24 mouse cellular contexts compared by ENCODE assay signal in genomic region chr7:95959068-95959467, GRCm38 (mm10).
DNase-seq lines count a peak whose midpoint lies in the region; ATAC-seq and TF ChIP-seq lines count a peak whose summit lies in the region.
"Had no signal": no experiment of that assay in that cellular context is flagged by ENCODE, and none has a peak within 500 bp of the region (broad histone marks: within the 10 kb centered on the region; RNA-seq: fewer than 3 reads in every experiment).

No protein-coding gene starts in this region.

- no peak overlapping the region for H3K27ac ChIP-seq in forebrain, embryonic 15.5 days (replicated peaks)
- no peak overlapping the region for H3K27ac ChIP-seq in forebrain, postnatal 0 days (ENCODE audit: low read depth, low read length)
- H3K27ac ChIP-seq in midbrain, embryonic 10.5 days (replicated peaks), result peak overlapping the region; percentile 23; the same call in 1 of the 2 replicates
- H3K27ac ChIP-seq in midbrain, postnatal 0 days (ENCODE audit: low read depth, low read length), result no peak overlapping the region
- no peak overlapping the region for H3K27ac ChIP-seq in embryonic facial prominence, embryonic 15.5 days (replicated peaks)
- H3K27ac ChIP-seq: limb, embryonic 15.5 days; liver, embryonic 14.5 days; stomach, postnatal 0 days had no signal

- no peaks in the 10 kb centered on the region for H3K9me3 ChIP-seq in forebrain, embryonic 15.5 days
- no peaks in the 10 kb centered on the region for H3K9me3 ChIP-seq in forebrain, postnatal 0 days (ENCODE audit: low read length)
- H3K9me3 ChIP-seq in midbrain, embryonic 10.5 days (replicated peaks), result no peaks in the 10 kb centered on the region
- no peaks in the 10 kb centered on the region for H3K9me3 ChIP-seq in midbrain, postnatal 0 days (ENCODE audit: low read length)
- no peaks in the 10 kb centered on the region for H3K9me3 ChIP-seq in embryonic facial prominence, embryonic 15.5 days (replicated peaks)
- H3K9me3 ChIP-seq: limb, embryonic 15.5 days had no signal

- no peak overlapping the region for H3K4me3 ChIP-seq in forebrain, embryonic 15.5 days
- H3K4me3 ChIP-seq in forebrain, postnatal 0 days (ENCODE audit: low read depth, low read length), result no peak overlapping the region
- no peak overlapping the region for H3K4me3 ChIP-seq in midbrain, embryonic 10.5 days
- H3K4me3 ChIP-seq in midbrain, postnatal 0 days (ENCODE audit: low read depth, low read length), result no peak overlapping the region
- no peak overlapping the region for H3K4me3 ChIP-seq in embryonic facial prominence, embryonic 15.5 days (replicated peaks)
- H3K4me3 ChIP-seq: limb, embryonic 15.5 days had no signal

- H3K36me3 ChIP-seq in forebrain, embryonic 15.5 days, result no peaks in the 10 kb centered on the region
- no peaks in the 10 kb centered on the region for H3K36me3 ChIP-seq in forebrain, postnatal 0 days (ENCODE audit: insufficient read depth)
- H3K36me3 ChIP-seq in midbrain, embryonic 10.5 days, result no peaks in the 10 kb centered on the region
- H3K36me3 ChIP-seq in midbrain, postnatal 0 days (ENCODE audit: insufficient read depth, low read length), result no peaks in the 10 kb centered on the region
- H3K36me3 ChIP-seq in embryonic facial prominence, embryonic 15.5 days, result no peaks in the 10 kb centered on the region
- H3K36me3 ChIP-seq: G1E; limb, embryonic 15.5 days had no signal

- 0 out of 2 replicates have a peak, but pooled peaks cover 4% of the 10 kb centered on the region for H3K4me1 ChIP-seq in forebrain, embryonic 15.5 days
- H3K4me1 ChIP-seq in forebrain, postnatal 0 days (ENCODE audit: insufficient read depth), result no peaks in the 10 kb centered on the region
- H3K4me1 ChIP-seq in midbrain, embryonic 10.5 days, result 0 out of 2 replicates have a peak, but pooled peaks cover 3% of the 10 kb centered on the region
- no peaks in the 10 kb centered on the region for H3K4me1 ChIP-seq in midbrain, postnatal 0 days (ENCODE audit: insufficient read depth, low read length)
- H3K4me1 ChIP-seq in embryonic facial prominence, embryonic 15.5 days, result no peaks in the 10 kb centered on the region
- H3K4me1 ChIP-seq: limb, embryonic 15.5 days had no signal

- 0 out of 2 replicates have a peak, but pooled peaks have one; percentile 64 for ATAC-seq in forebrain, embryonic 15.5 days (replicated peaks)
- ATAC-seq in forebrain, postnatal 0 days, result no peak
- no peak for ATAC-seq in midbrain, postnatal 0 days (ENCODE audit: low FRiP score)
- ATAC-seq in embryonic facial prominence, embryonic 15.5 days (ENCODE audit: insufficient number of reproducible peaks, low FRiP score, low TSS enrichment, low read depth), result peak; percentile 63; the same call in 1 of the 2 replicates
- ATAC-seq: Patski had no signal

- no peaks in the 10 kb centered on the region for H3K27me3 ChIP-seq in forebrain, embryonic 15.5 days
- no peaks in the 10 kb centered on the region for H3K27me3 ChIP-seq in forebrain, postnatal 0 days (ENCODE audit: insufficient read depth, low read length)
- 0 out of 2 replicates have a peak, but pooled peaks cover 2% of the 10 kb centered on the region for H3K27me3 ChIP-seq in midbrain, embryonic 10.5 days (ENCODE audit: low read depth, poor library complexity, severe bottlenecking)
- H3K27me3 ChIP-seq in midbrain, postnatal 0 days (ENCODE audit: insufficient read depth, low read length), result no peaks in the 10 kb centered on the region
- H3K27me3 ChIP-seq in embryonic facial prominence, embryonic 15.5 days, result no peaks in the 10 kb centered on the region
- H3K27me3 ChIP-seq: CH12.LX; limb, embryonic 15.5 days; Patski had no signal

- no peak overlapping the region for H3K9ac ChIP-seq in forebrain, embryonic 15.5 days (replicated peaks)
- no peak overlapping the region for H3K9ac ChIP-seq in forebrain, postnatal 0 days
- no peak overlapping the region for H3K9ac ChIP-seq in midbrain, postnatal 0 days (replicated peaks; ENCODE audit: low read length, poor library complexity, severe bottlenecking)
- H3K9ac ChIP-seq in embryonic facial prominence, embryonic 15.5 days, result no peak overlapping the region
- H3K9ac ChIP-seq: limb, embryonic 15.5 days; liver, embryonic 14.5 days; lung, embryonic 14.5 days had no signal

- WGBS in forebrain, embryonic 15.5 days, result 41% methylated on average over 4 of the region's 4 CpGs
- WGBS in forebrain, postnatal 0 days, result 32% methylated on average over 4 of the region's 4 CpGs
- 79% methylated on average over 4 of the region's 4 CpGs for WGBS in midbrain, embryonic 10.5 days
- 35% methylated on average over 4 of the region's 4 CpGs for WGBS in midbrain, postnatal 0 days
- WGBS in embryonic facial prominence, embryonic 15.5 days, result 64% methylated on average over 4 of the region's 4 CpGs

- TF ChIP-seq CTCF in forebrain, postnatal 0 days (IDR thresholded peaks at IDR 0.05; ENCODE audit: low read depth), result no peak
- no peak for TF ChIP-seq CTCF in midbrain, postnatal 0 days (IDR thresholded peaks at IDR 0.05)

- DNase-seq in forebrain, postnatal 0 days, result no peak
- no peak for DNase-seq in midbrain, embryonic 10.5 days (ENCODE audit: low spot score)
- no peak for DNase-seq in midbrain, postnatal 0 days (ENCODE audit: low spot score)
- peak; percentile 9 for DNase-seq in brain, adult 2 months (ENCODE audit: low read depth, low spot score)
- DNase-seq in gastrocnemius, postnatal 4 days (ENCODE audit: low spot score in 2 of 2), result no peak
- DNase-seq: adrenal gland, adult 2 months; B cell, adult 2 months; cerebellum, adult 2 months; cerebellum, postnatal 25 days; gastrocnemius, postnatal 36 days; kidney, adult 8-10 months; kidney, postnatal 10 days; left cerebral cortex, postnatal 4 days; lung, embryonic 14.5 days; thymus, adult 2 months had no signal

- no peak overlapping the region for H3K4me2 ChIP-seq in forebrain, embryonic 15.5 days (replicated peaks)
- H3K4me2 ChIP-seq in forebrain, postnatal 0 days (ENCODE audit: low read depth), result no peak overlapping the region
- H3K4me2 ChIP-seq in midbrain, postnatal 0 days (ENCODE audit: low read depth, low read length, poor library complexity, severe bottlenecking), result no peak overlapping the region
- H3K4me2 ChIP-seq in embryonic facial prominence, embryonic 15.5 days (replicated peaks), result no peak overlapping the region
- H3K4me2 ChIP-seq: heart, embryonic 11.5 days; limb, embryonic 15.5 days; lung, embryonic 14.5 days had no signal

Comparison
In these comparisons a context has a peak if more than half of its experiments do, and no peak if none do; other contexts are left out.
1. ATAC-seq: peak in forebrain, embryonic 15.5 days (single experiment) and embryonic facial prominence, embryonic 15.5 days (single experiment); none in forebrain, postnatal 0 days (single experiment) and midbrain, postnatal 0 days (single experiment).